Mouse (Mus musculus) lung, embryonic 14.5 days (tissue): ENCODE measurements at regions not wholly inside any gene's neighbourhood (a gene's known extent, or its start where the extent isn't known, plus 50 kb on each side); places are given as distances from the start of the nearest gene placed in this dataset.
A peak's percentile ranks its signal among the peaks of the same experiment; 100 is the strongest.

Experiments
- ATAC-seq: fragments of 200-750 bp; cut with Nextera tagmentation; 2 replicates; pipeline ENCODE4 v1.8.0; 2017; ENCODE audit warnings: mild to moderate bottlenecking, moderate TSS enrichment, moderate library complexity; ENCODE audit not compliant: insufficient read depth
- DNase-seq: peaks from one replicate; pipeline ENCODE4 v3.0.0-alpha.2; 2015
- H3K27ac ChIP-seq: fragments of 300-500 bp; sonication (generic); 2 replicates; pipeline ENCODE4 v1.5.1; 2014; ENCODE audit warnings: low read depth, mild to moderate bottlenecking, moderate library complexity
- H3K27me3 ChIP-seq: fragments of 300-500 bp; sonication (generic); 2 replicates; pipeline ENCODE4 v1.6.1; 2014; ENCODE audit warnings: low read length, control low read depth; ENCODE audit not compliant: insufficient read depth
- H3K36me3 ChIP-seq: fragments of 300-500 bp; sonication (generic); 2 replicates; pipeline ENCODE4 v1.6.1; 2014; ENCODE audit warnings: control low read depth; ENCODE audit not compliant: insufficient read depth
- H3K4me1 ChIP-seq: fragments of 300-500 bp; sonication (generic); 2 replicates; pipeline ENCODE4 v1.6.1; 2014; ENCODE audit warnings: antibody characterized with exemption, control low read depth; ENCODE audit not compliant: insufficient read depth
- H3K4me2 ChIP-seq: fragments of 300-500 bp; sonication (generic); 2 replicates; pipeline ENCODE4 v1.6.1; 2014; ENCODE audit warnings: mild to moderate bottlenecking
- H3K4me3 ChIP-seq: fragments of 300-500 bp; sonication (generic); 2 replicates; pipeline ENCODE4 v1.5.1; 2014; ENCODE audit warnings: low read depth, low read length
- H3K9ac ChIP-seq: fragments of 300-500 bp; sonication (generic); 2 replicates; pipeline ENCODE4 v1.6.1; 2014
- H3K9me3 ChIP-seq: fragments of 300-500 bp; sonication (generic); 2 replicates; pipeline ENCODE4 v1.6.1; 2016; ENCODE audit warnings: low read depth, low read length, control low read depth
- CTCF ChIP-seq: IDR thresholded peaks from 2 replicates; pipeline ENCODE4 v1.5.1; 2016; ENCODE audit warnings: antibody characterized with exemption, low read depth
- WGBS: fragments of 180-500 bp; shearing (Covaris S2); extraction: QIAGEN DNeasy Blood & Tissue Kit; methylation state at CpG from one replicate; pipeline ENCODE4 v1.1.7; 2014; 5-methylcytosine and 5-hydroxymethylcytosine counted together

DNA sequence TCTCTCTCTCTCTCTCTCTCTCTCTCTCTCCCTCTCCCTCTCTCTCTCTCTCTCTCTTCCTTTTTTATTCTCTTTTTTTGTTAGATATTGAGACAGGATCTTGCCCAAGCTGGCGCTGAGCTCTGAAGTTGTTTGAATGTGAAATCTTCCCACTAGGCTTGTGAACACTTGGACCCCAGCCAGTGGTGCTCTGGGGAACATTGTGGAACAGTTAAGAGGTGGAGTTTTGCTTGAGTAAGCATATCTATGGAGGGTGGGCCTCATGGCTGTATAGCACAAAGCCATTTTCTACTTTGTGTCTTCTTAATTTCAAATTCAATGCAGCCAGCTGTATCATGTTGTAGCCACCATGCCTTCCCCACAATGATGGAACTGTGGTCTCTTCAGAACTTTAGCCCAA lies 875.4 kb downstream of the Tmem114 start:
- ATAC-seq = peak; percentile 77
- no peak for TF ChIP-seq CTCF
- WGBS = 26% methylated on average over 1 of the region's 1 CpGs

DNA sequence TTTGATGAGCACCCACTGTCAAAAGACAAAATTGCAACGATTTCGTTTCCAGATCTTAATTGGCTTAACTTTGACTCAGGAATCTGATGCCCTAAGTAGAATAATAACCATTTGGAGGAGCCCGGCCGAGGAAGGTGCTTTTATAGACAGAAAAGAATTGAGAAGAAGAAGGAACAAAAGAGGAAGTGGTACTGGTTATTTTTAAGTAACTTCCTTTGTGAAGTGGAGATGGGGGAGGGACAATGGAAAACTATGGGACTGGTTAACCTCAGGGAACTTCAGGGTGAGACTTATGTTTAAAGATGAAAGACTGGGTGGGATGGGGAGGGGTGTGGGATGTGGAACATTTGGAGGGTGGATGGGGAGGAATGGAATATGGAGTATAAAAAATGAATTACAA lies 880.9 kb downstream of the Tmem114 start:
- Histone ChIP-seq H3K27me3 (no peaks in the 10 kb centered on the region), H3K9ac (no peak overlapping the region), H3K27ac (no peak overlapping the region), H3K4me1 (no peaks in the 10 kb centered on the region), H3K4me2 (no peak overlapping the region), H3K9me3 (no peaks in the 10 kb centered on the region), H3K4me3 (no peak overlapping the region), H3K36me3 (no peaks in the 10 kb centered on the region)
- no peak for ATAC-seq
- WGBS = 80% methylated on average over 4 of the region's 4 CpGs
- DNase-seq = no peak
- no peak for TF ChIP-seq CTCF

More for the DNA sequence above, 875.4 kb downstream of the Tmem114 start:
- DNase-seq = peak; percentile 77
- Histone ChIP-seq H3K4me3 (no peak overlapping the region), H3K27ac (no peak overlapping the region), H3K36me3 (no peaks in the 10 kb centered on the region), H3K4me1 (no peaks in the 10 kb centered on the region), H3K27me3 (no peaks in the 10 kb centered on the region), H3K9me3 (no peaks in the 10 kb centered on the region), H3K9ac (no peak overlapping the region), H3K4me2 (no peak overlapping the region)

DNA sequence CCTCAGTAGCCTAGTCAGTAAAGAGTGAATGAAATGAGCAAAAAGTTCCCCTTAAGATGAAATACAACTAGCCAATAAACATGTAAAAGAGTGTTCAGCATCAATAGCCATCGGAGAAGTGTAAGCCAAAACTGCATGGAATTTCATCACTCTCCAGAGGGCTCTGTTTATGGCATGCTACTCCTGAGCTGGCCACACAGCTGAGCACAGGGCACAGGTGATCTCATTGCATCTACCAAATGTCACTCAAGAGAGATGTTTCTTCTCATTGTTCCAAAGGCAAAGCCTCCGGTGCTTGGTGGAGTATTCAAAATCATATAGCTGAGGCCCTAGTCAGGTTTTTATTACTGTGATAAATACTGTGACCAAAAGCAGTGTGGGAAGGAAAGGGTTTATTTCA lies 895.1 kb downstream of the Tmem114 start:
- ATAC-seq (no peak), DNase-seq (no peak)
- no peaks in the 10 kb centered on the region for H3K4me1 ChIP-seq
- H3K27ac ChIP-seq = no peak overlapping the region
- 92% methylated on average over 2 of the region's 2 CpGs for WGBS
- no peaks in the 10 kb centered on the region for H3K9me3 ChIP-seq
- H3K36me3 ChIP-seq = no peaks in the 10 kb centered on the region
- no peak overlapping the region for H3K4me3 ChIP-seq
- TF ChIP-seq CTCF = no peak
- no peak overlapping the region for H3K4me2 ChIP-seq
- H3K27me3 ChIP-seq = no peaks in the 10 kb centered on the region
- H3K9ac ChIP-seq = no peak overlapping the region

DNA sequence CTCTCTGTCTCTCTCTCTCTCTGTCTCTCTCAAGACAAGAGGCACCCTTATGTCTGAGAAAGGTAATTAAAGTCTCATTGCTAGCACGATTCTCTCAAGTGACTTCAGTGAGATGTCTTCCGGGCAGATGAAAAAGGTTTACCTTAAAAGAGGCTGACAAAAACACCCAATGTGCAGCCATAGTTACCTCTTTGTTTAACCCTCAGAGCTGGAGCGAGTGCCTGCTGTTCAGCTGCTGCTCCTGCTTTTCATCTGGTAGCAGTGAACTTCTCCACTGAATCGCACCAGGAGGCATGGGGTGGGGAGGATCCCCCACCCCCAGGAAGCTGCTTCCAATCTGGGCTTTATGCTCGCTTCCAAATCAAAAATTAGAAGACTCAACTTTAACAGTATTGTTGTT lies 896.0 kb downstream of the Tmem114 start:
- WGBS = 40% methylated on average over 5 of the region's 5 CpGs
- DNase-seq (no peak), ATAC-seq (no peak)
- Histone ChIP-seq H3K27ac (no peak overlapping the region), H3K9me3 (no peaks in the 10 kb centered on the region), H3K9ac (no peak overlapping the region), H3K4me2 (no peak overlapping the region), H3K36me3 (no peaks in the 10 kb centered on the region), H3K4me1 (no peaks in the 10 kb centered on the region), H3K27me3 (no peaks in the 10 kb centered on the region), H3K4me3 (no peak overlapping the region)
- TF ChIP-seq CTCF = no peak

DNA sequence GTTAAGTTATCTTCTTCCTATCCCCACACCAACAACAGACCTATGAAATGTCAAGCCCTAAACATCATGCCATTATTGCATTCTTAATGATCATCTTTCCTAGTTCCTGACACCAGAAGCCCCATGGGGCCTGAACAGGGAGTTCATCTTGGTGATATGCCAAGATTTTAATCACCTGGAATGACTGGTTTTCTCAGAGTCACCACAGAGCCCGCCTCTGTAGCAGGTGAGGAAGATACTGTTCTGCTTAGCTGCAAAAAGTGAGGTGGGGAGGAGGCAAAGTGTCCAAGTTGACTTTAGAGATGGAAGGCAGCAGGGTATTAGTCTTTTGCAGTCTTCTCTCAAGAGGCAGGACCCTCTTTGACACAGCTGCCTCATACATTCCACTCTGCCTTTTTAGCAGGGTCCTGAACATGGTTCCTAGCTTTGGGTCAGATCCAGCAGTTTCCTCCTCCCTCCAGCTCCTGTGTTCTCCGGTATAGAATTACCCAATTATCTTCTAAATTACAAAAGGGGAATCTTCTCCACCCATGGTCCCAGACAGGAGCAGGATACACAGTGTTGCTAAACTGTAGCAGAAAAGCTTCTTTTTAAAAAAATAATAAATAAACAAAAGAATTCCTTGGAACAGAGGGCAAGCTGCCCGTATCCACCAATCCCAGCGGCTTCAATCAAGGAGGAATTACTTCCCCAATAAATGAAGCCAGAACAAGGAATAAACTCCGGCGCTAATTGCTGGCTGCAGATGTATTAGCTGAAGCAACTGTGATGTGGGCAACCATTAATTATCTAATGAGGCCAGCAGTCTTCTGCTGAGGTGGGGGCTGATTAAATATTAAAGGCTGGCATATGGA lies 896.8 kb downstream of the Tmem114 start:
- no peak for TF ChIP-seq CTCF
- no peak overlapping the region for H3K27ac ChIP-seq
- H3K9me3 ChIP-seq = no peaks in the 10 kb centered on the region
- no peak for DNase-seq
- no peaks in the 10 kb centered on the region for H3K4me1 ChIP-seq
- no peaks in the 10 kb centered on the region for H3K36me3 ChIP-seq
- WGBS = 61% methylated on average over 6 of the region's 6 CpGs
- H3K4me3 ChIP-seq = no peak overlapping the region
- H3K27me3 ChIP-seq = no peaks in the 10 kb centered on the region
- no peak for ATAC-seq
- H3K9ac ChIP-seq = no peak overlapping the region
- H3K4me2 ChIP-seq = no peak overlapping the region

DNA sequence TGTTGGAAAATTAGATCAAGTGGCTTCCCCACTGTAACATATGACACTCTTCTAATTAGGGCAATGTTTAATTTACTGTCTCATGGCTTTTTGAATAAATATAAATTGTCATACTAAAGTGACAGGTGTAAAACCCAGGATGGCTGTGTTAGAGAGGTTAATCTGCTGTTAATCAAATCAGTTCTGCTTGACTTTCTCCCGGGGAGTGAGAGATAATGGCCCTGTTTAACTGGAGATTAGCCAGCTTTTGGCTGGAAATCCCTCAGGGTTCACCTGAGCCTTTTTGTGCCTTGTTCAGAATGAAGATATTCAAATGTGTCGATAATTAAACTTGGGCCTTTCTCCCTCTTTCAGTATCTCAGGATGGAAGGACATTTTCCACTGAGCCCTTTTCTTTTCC lies 906.2 kb downstream of the Tmem114 start:
- no peak for TF ChIP-seq CTCF
- Histone ChIP-seq H3K9ac (no peak overlapping the region), H3K27me3 (no peaks in the 10 kb centered on the region), H3K4me3 (no peak overlapping the region), H3K4me2 (no peak overlapping the region), H3K27ac (no peak overlapping the region), H3K36me3 (no peaks in the 10 kb centered on the region), H3K9me3 (peaks cover 10% of the 10 kb centered on the region; the same call in 1 of the 2 replicates), H3K4me1 (no peaks in the 10 kb centered on the region)
- ATAC-seq = no peak
- DNase-seq = no peak
- WGBS = 68% methylated on average over 2 of the region's 2 CpGs
